Mouse (Mus musculus) ovary, postnatal 14 days (tissue): ENCODE results near the gene Tlx2.

Experiments used
- DNase-seq: peaks from one replicate; pipeline ENCODE4 v3.0.0; 2022; ENCODE audit warnings: low spot score

Tlx2 gene

GRCm38 (mm10) chr6:83023786-83024185 is 46.3 kb downstream of the Tlx2 start:
- DNase-seq = no peak

- DNase-seq = no peak
Measured at GRCm38 (mm10) chr6:83023008-83023407, 47.1 kb downstream of the Tlx2 start.

GRCm38 (mm10) chr6:83020836-83021593 is 49.1 kb downstream of the Tlx2 start:
- DNase-seq = no peak

DNA sequence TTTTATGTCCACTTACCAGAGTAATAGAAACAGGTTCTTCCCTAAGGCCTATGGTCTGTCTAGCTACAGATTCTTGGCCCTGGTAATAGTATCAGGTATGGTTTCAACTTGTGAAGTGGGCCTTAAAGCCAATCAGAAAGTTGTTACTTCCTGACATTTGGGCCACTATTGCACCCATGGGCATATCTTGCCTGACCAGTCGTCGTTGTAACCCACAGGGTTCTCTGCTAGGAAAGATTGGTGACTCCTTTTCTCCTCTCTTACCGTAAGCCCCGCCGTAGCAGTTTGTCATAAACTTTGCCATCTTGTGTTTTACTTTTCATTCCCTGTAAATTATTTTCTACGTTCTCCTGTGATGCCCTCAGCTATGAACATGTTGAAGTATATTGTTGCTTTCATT is 50.0 kb downstream of the Tlx2 start:
- no peak for DNase-seq

DNA sequence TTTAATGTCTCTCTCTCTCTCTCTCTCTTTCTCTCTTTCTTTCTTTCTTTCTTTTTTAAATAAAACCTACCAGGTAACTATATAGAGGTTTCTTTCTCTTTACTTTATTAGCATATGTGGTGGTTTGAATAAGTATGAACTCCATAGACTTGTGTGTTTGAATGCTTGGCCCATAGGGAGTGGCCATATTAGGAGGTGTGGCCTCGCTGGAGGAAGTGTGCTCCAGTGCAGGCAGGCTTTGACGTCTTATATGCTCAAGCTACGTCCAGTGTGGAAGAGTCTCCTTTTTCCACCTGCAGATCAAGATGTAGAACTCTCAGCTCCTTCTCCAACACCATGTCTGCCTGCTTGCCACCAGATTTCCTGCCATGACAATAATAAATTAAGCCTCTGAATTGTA is 51.0 kb downstream of the Tlx2 start:
- DNase-seq = no peak
